Mouse (Mus musculus) embryonic facial prominence, embryonic 15.5 days (tissue): ENCODE measurements at regions not wholly inside any gene's neighbourhood (a gene's known extent, or its start where the extent isn't known, plus 50 kb on each side); places are given as distances from the start of the nearest gene placed in this dataset.

Source experiments
- ATAC-seq: fragments of 200-750 bp; cut with Nextera tagmentation; 2 replicates; pipeline ENCODE4 v1.8.0; 2017; ENCODE audit warnings: low read depth, moderate TSS enrichment; ENCODE audit not compliant: insufficient number of reproducible peaks, low FRiP score, low TSS enrichment
- H3K27ac ChIP-seq: fragments of 300-500 bp; sonication (generic); replicated peaks from 2 replicates; pipeline ENCODE4 v1.5.1; 2015; ENCODE audit warnings: mild to moderate bottlenecking, inconsistent platforms
- H3K27me3 ChIP-seq: fragments of 300-500 bp; sonication (generic); 2 replicates; pipeline ENCODE4 v1.6.1; 2015; ENCODE audit warnings: inconsistent platforms
- H3K36me3 ChIP-seq: fragments of 300-500 bp; sonication (generic); 2 replicates; pipeline ENCODE4 v1.6.1; 2015; ENCODE audit warnings: mild to moderate bottlenecking, inconsistent platforms
- H3K4me1 ChIP-seq: fragments of 300-500 bp; sonication (generic); 2 replicates; pipeline ENCODE4 v1.6.1; 2015; ENCODE audit warnings: inconsistent platforms
- H3K4me2 ChIP-seq: fragments of 300-500 bp; sonication (generic); replicated peaks from 2 replicates; pipeline ENCODE4 v1.6.1; 2015; ENCODE audit warnings: mild to moderate bottlenecking, inconsistent platforms
- H3K4me3 ChIP-seq: fragments of 300-500 bp; sonication (generic); replicated peaks from 2 replicates; pipeline ENCODE4 v1.5.1; 2015; ENCODE audit warnings: mild to moderate bottlenecking, inconsistent platforms
- H3K9ac ChIP-seq: fragments of 300-500 bp; sonication (generic); 2 replicates; pipeline ENCODE4 v1.6.1; 2015; ENCODE audit warnings: inconsistent platforms
- H3K9me3 ChIP-seq: fragments of 300-500 bp; sonication (generic); replicated peaks from 2 replicates; pipeline ENCODE4 v1.6.1; 2016; ENCODE audit warnings: inconsistent platforms
- WGBS: fragments of 180-500 bp; shearing (Covaris S2); methylation state at CpG from one replicate; pipeline ENCODE4 v1.1.7; 2015; 5-methylcytosine and 5-hydroxymethylcytosine counted together

DNA sequence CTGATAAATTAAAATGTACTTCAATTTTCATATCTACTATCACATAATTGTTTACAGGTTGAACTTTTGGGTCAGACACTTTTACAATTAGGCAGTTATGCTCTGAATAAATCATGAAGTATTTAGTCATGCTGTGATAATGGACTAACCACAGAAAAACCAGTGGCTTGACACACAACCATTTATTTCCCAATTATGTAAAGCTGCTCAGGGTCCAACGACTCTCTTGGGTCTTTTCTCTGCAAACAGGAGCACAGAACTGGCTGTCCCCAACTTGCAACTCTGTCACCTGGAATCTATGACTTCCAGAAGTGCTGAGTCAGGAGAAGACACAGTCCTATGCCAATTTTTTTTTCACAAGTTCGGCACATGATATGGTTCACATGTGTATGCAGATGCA lies 214.8 kb downstream of the Kcnj2 start:
- Histone ChIP-seq H3K9me3 (no peaks in the 10 kb centered on the region), H3K4me3 (no peak overlapping the region), H3K4me2 (no peak overlapping the region), H3K27ac (no peak overlapping the region), H3K9ac (no peak overlapping the region), H3K36me3 (no peaks in the 10 kb centered on the region), H3K27me3 (no peaks in the 10 kb centered on the region), H3K4me1 (no peaks in the 10 kb centered on the region)
- no peak for ATAC-seq
- 34% methylated on average over 2 of the region's 2 CpGs for WGBS

DNA sequence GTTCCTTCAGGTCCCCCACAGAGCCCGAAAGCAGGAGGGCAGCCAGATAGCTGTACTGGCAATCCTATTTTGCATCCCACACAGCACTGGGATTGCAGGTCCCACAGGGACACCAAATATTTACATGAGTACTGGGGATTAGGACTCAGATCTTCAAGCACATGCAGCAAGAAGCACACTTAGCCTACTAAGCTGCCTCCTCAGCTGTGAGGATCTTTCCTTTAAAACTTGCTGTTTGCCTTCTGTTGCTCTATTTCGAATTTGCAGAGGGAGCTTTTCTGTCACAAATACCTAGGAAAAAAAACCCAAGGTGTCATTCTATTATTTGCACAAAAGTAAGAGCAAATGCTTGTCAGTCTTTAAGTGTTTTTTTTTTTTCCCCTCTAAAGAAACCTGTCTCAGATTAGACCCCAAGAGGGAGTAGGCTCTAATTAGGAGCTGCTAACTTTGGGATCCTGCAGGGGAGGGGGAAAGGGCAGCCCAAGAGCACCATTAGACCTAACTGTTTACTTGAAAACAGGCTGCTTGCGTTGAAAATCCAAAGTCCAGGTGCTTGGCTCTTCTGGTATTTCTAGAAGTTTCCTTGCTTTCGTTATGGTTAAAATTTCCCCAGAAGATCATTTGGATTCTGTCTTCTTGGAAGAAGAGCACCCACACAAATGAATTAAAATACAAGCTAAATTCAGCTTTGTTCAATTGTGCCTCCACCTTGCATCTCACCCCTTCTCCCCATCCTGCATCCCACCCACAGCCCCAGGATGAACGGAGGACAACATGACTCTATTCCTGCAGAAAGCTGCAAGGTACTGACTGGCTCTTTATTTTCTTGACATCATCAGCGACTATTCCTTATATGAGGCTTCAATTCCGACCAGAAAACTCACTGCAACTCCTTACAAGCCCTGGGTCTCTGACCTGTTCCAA lies 215.5 kb downstream of the Kcnj2 start:
- 48% methylated on average over 7 of the region's 7 CpGs for WGBS
- no peak overlapping the region for H3K4me2 ChIP-seq
- H3K9ac ChIP-seq = no peak overlapping the region
- no peaks in the 10 kb centered on the region for H3K27me3 ChIP-seq
- no peaks in the 10 kb centered on the region for H3K36me3 ChIP-seq
- no peaks in the 10 kb centered on the region for H3K4me1 ChIP-seq
- no peaks in the 10 kb centered on the region for H3K9me3 ChIP-seq
- H3K4me3 ChIP-seq = no peak overlapping the region
- ATAC-seq = no peak
- no peak overlapping the region for H3K27ac ChIP-seq

DNA sequence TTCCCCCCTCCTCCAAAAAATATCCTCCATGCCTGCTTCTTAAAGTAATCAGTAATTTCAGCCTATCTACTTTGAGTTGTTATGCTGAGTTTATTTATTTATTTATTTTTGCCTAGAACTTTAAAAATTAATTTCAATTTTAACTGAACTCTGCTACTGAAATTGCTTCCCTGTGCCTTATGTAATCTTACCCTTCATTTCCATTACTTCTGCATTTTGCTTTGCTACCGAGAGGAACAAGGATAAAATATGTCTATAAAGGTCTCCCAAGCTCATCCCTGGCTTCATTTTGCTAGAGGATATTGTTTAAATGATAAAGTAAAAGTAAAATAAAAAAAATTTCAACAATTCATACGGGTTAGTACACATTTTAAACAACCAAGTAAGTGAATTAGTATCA lies 216.3 kb downstream of the Kcnj2 start:
- Histone ChIP-seq H3K36me3 (no peaks in the 10 kb centered on the region), H3K4me2 (no peak overlapping the region), H3K4me3 (no peak overlapping the region), H3K4me1 (no peaks in the 10 kb centered on the region), H3K27me3 (no peaks in the 10 kb centered on the region), H3K9me3 (no peaks in the 10 kb centered on the region), H3K9ac (no peak overlapping the region), H3K27ac (no peak overlapping the region)
- WGBS = 52% methylated on average over 2 of the region's 2 CpGs
- ATAC-seq = no peak

DNA sequence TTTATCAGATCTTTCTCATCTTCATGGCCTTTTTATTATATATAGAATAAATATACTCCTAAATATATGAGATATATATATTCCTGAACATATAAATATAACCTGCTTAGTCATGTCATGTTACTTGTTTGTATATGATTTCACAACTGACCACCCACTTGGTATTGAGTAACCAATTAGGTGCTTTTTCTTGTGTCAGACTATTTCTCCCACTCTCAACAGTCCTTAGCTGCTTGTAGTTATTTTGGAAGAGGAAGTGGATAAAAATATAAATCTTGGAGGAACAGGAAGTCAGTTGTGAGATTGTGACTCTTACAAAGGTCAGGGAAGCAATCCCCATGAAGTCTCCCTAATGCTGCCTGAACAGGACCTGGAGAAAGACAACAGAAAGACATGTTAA lies 224.6 kb downstream of the Kcnj2 start:
- Histone ChIP-seq H3K4me3 (no peak overlapping the region), H3K4me2 (no peak overlapping the region), H3K4me1 (no peaks in the 10 kb centered on the region), H3K9ac (no peak overlapping the region), H3K27me3 (no peaks in the 10 kb centered on the region), H3K36me3 (no peaks in the 10 kb centered on the region), H3K9me3 (no peaks in the 10 kb centered on the region), H3K27ac (no peak overlapping the region)
- no peak for ATAC-seq

DNA sequence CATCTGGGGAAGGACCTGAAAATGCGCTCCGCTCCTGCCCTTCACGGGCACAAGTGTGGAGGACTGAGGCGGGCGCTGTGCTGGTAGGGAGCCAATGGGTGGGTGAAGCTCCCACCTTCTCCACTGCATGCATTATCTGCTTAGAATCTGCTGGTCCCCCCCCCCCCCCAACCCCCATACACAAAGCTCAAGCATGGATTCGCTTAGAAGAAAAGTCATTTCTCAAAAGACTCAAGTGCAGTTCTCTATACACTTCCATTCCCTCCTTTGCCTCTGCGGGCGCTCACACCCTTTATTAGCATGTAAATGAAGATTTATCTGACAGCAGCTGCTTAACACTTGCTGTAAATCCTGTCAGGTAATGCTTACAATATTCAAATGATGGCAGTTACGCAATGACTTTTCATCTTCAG lies 230.4 kb downstream of the Kcnj2 start:
- Histone ChIP-seq H3K36me3 (no peaks in the 10 kb centered on the region), H3K9ac (no peak overlapping the region), H3K4me1 (no peaks in the 10 kb centered on the region), H3K4me3 (no peak overlapping the region), H3K4me2 (no peak overlapping the region), H3K27ac (no peak overlapping the region), H3K27me3 (no peaks in the 10 kb centered on the region), H3K9me3 (no peaks in the 10 kb centered on the region)
- WGBS = 32% methylated on average over 9 of the region's 9 CpGs
- ATAC-seq = no peak

DNA sequence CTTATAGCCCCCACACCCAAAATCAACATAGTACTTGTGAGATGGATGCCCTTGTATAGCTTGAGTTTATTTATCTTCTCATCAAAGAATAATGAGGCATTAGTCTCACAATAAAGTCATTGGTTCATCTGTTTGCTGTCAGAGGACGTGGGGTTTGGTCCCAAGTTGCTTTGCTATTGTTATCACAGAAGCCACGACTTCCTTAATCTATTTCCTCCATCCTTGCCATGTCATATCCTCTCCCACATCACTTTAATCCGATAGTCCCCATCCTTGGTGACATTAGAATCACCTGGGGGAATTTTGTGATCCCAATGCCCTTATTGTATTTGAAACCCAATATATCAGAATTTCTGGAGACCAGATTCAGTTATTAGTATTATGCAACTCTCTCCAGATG lies 246.8 kb downstream of the Kcnj2 start:
- H3K4me3 ChIP-seq = no peak overlapping the region
- ATAC-seq = no peak
- WGBS = 44% methylated on average over 3 of the region's 3 CpGs
- H3K36me3 ChIP-seq = no peaks in the 10 kb centered on the region
- H3K9ac ChIP-seq = no peak overlapping the region
- H3K27ac ChIP-seq = no peak overlapping the region
- no peaks in the 10 kb centered on the region for H3K27me3 ChIP-seq
- no peaks in the 10 kb centered on the region for H3K4me1 ChIP-seq
- no peak overlapping the region for H3K4me2 ChIP-seq
- no peaks in the 10 kb centered on the region for H3K9me3 ChIP-seq

DNA sequence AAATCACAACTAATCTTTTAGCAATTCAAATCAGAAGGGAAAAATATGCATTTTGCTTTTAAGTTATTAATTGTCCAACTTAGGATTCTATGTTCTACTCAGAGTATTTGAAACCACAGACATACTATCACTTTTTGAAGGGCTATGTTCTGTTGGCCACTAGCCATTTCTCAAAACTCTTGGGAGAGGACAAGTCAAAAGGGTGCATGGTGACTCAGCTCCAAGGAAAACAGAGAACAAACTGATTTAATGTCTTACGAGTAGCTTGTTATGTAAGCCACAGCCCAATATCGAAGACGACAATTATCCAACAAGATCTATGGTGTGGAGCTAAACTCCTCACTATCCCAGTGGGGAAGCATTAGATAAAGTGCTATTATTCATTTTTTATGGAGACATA lies 247.6 kb downstream of the Kcnj2 start:
- 85% methylated on average over 3 of the region's 3 CpGs for WGBS
- no peak overlapping the region for H3K4me3 ChIP-seq
- no peak for ATAC-seq
- H3K4me2 ChIP-seq = no peak overlapping the region
- H3K27me3 ChIP-seq = no peaks in the 10 kb centered on the region
- no peak overlapping the region for H3K27ac ChIP-seq
- H3K4me1 ChIP-seq = no peaks in the 10 kb centered on the region
- no peaks in the 10 kb centered on the region for H3K9me3 ChIP-seq
- no peaks in the 10 kb centered on the region for H3K36me3 ChIP-seq
- no peak overlapping the region for H3K9ac ChIP-seq

DNA sequence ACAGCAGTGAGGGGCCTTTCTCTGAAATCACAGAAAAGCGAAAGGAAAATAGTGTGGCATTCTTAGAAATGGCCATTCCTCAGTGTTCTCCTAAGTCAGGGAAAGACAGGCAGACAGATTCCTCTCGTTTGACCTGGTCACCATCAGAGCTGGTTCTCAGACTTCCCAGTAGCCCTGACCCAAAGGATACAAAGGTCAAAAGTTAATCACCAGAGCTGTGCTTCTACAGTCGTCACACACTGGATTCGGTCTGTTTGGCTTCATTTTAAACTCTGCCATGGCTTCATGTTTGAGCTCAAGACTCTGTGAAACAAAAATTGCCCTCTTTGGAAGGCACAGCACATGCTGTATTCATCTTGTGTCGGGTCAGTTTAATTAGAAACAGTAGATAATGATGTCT lies 255.6 kb downstream of the Kcnj2 start:
- no peak for ATAC-seq
- Histone ChIP-seq H3K9ac (no peak overlapping the region), H3K4me3 (no peak overlapping the region), H3K4me1 (no peaks in the 10 kb centered on the region), H3K27ac (no peak overlapping the region), H3K4me2 (no peak overlapping the region), H3K36me3 (no peaks in the 10 kb centered on the region), H3K27me3 (no peaks in the 10 kb centered on the region), H3K9me3 (no peaks in the 10 kb centered on the region)
- 39% methylated on average over 5 of the region's 5 CpGs for WGBS

DNA sequence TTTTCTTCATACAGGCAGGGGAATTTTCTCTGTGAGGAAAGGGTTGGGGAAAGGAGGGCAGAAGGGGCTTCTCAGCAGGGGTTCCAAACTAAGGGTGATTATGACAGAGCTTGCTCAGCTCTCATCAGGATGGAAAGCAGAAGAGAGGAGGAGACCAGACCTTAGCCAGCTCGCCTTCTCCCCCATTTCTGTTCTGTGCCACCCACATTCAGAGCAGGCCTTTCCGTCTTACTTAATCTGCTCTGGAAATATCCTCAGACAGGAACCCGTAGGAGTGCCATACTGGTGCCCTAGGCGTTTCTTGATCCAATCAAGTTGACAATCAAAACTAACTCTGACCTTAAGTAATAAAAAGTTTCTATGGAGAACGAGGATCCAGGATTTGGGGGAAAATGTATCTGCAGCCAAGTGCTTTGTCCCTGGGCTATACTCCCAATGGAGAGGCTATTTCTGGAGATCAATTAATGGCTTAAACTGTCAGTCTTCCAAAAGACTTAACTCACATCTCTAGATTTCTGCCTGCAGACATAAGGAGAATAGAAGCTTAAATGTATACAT lies 258.6 kb downstream of the Kcnj2 start:
- ATAC-seq = no peak
- H3K9me3 ChIP-seq = no peaks in the 10 kb centered on the region
- no peak overlapping the region for H3K4me3 ChIP-seq
- no peak overlapping the region for H3K9ac ChIP-seq
- no peak overlapping the region for H3K4me2 ChIP-seq
- H3K27ac ChIP-seq = no peak overlapping the region
- H3K4me1 ChIP-seq = no peaks in the 10 kb centered on the region
- 53% methylated on average over 5 of the region's 5 CpGs for WGBS
- no peaks in the 10 kb centered on the region for H3K27me3 ChIP-seq
- H3K36me3 ChIP-seq = no peaks in the 10 kb centered on the region

DNA sequence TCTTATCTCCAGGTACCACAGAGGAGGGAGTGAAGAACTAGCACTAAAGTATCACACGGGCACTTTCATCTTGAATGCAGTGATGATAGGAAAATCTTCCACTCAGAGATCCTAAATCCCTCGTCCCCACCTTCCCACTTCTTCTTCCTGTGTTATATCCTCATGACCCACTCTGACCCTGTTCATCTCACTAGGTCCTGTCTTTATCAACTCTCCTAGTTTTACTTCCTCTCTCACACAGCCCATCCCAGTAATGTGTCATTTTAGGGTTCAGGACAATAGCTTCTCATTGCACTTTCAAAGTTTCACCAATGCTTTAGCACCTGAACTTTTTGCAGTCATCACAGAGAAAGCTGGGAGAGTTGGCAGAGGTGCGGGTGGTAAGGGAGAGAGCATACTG lies 261.0 kb downstream of the Kcnj2 start:
- 68% methylated on average over 3 of the region's 3 CpGs for WGBS
- Histone ChIP-seq H3K9me3 (no peaks in the 10 kb centered on the region), H3K4me3 (no peak overlapping the region), H3K4me1 (no peaks in the 10 kb centered on the region), H3K27ac (no peak overlapping the region), H3K36me3 (no peaks in the 10 kb centered on the region), H3K9ac (no peak overlapping the region), H3K4me2 (no peak overlapping the region), H3K27me3 (no peaks in the 10 kb centered on the region)
- no peak for ATAC-seq

DNA sequence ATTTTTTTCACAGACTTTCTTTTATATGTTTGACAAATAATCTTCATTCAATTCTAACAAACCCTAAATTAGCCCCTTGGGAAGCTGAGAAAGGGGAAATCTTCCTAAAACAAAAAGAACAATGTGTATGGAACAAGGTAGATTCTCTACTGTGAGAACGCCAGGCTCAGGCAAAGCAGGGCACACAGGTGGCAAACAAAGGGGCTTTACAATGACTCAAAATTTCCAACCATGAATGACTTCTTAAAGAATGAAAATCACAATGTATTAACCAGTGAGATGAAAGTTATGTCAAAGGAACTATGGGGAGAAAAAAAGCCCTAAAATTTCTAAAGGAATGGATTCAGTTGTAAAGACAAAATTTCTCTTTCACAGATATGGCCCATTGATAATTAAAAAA lies 262.3 kb downstream of the Kcnj2 start:
- ATAC-seq = no peak
- 71% methylated on average over 1 of the region's 1 CpGs for WGBS
- no peaks in the 10 kb centered on the region for H3K4me1 ChIP-seq
- no peak overlapping the region for H3K4me3 ChIP-seq
- H3K4me2 ChIP-seq = no peak overlapping the region
- no peaks in the 10 kb centered on the region for H3K36me3 ChIP-seq
- H3K27me3 ChIP-seq = no peaks in the 10 kb centered on the region
- H3K9ac ChIP-seq = no peak overlapping the region
- no peak overlapping the region for H3K27ac ChIP-seq
- no peaks in the 10 kb centered on the region for H3K9me3 ChIP-seq

DNA sequence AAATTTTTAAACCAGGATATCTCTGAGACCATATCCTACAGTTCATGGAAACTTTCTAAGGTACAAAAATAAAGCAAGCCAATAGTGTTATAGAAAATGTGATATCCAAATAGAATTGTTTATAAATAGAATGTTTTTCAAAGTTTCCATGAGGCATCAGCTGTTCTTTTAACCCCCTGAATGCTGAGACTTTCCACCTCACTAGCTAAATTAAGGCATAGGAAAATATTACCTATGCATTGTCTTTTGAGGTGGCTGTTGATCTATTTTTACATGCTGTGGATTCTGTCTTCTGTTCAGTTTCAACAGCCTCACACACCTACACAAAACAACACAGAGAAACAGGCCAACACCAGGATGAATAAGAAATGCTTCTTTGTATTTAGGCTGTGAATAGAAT lies 265.6 kb downstream of the Kcnj2 start:
- Histone ChIP-seq H3K4me3 (no peak overlapping the region), H3K4me1 (no peaks in the 10 kb centered on the region), H3K27ac (no peak overlapping the region), H3K27me3 (no peaks in the 10 kb centered on the region), H3K36me3 (no peaks in the 10 kb centered on the region), H3K9ac (no peak overlapping the region), H3K9me3 (no peaks in the 10 kb centered on the region), H3K4me2 (no peak overlapping the region)
- no peak for ATAC-seq
